Mouse (Mus musculus) kidney, postnatal 4 days (tissue): ENCODE data around the gene Aatf.

Source experiments
- DNase-seq, 2 experiments: peaks; one replicate each; pipeline ENCODE4 v3.0.0; 2021; ENCODE audit warnings: mixed read lengths in 2 of 2

Gene Aatf

DNA sequence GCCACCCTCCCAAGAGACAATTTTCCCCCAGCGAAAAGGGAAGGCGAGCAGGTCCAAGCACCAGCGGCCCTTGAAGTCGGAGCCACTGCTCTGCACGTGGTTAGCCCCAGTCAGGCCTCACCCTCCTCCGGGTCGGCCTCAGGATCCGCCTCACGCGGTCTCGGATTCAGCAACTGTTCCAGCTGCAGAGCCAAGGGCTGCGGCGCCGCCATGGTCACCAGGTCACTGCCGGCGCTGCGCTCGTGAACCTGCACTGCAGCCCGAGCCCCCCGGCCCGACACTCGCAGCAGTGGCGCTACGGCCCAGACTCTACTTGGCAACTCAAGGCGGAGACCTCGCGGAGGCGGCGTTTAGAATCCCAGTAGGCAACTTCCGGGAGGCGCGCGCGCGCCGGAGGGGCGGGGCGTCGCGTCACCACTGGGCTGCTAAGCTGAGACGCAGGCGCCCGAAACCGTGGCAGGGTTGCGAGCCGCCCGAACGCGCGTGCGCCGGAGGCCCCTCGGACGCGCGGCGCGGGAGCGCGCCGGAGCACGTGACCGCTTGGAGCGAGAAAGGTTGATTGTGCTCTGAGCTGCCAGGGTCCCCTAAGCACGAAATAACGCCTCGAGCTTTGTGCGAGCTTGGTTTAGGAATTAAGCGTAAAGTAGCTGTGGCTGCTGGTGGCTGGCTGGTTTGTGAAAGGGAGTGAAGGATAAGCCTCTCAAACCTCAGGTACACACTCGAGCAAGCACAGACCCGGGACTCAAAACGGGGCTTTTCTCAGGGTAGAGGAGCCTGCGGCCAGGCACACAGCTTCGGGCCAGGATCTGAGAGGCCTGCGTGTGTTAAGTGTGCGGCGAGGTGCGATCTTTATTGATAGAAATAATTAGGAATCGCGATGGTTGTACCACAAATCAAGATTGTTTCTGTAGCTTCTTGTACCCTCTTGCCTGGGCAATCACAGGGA is at the start of gene Aatf:
TSS of gene Aatf (minus strand) at position 352 of the 946 bp plus-strand sequence.
- peak; percentile 98 to 99 for DNase-seq

DNA sequence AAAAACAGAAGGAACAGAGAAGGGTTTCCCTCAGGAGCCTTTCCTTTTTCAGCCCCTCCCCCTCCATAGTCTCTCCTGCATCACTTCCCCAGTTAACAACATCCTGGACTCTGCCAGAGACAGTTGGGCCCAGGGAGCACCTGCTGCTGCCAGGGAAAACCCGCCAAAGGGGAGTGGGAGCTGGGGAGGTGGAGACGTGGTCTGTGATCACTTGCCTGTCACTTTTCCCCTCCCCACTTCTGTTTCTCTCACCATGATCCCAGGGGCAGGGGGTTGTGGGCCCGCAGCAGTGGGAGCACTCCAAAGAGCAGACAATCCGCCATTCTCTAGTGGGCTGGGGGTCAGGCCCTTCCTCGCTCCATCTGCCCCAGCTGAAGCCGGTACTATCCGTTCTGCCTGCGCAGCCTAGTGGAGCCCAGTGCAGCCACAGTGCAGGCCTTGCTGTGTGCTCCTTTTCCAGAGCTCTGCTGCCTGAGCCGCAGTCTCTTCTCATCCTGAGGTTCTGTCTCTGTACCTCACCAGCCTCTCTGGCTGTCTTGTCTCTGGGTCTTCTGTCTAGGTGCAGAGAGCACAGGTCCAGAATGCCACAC is 49.5 kb upstream of the Aatf start:
- DNase-seq = peak in 1 of 2 experiments; percentile 31

DNA sequence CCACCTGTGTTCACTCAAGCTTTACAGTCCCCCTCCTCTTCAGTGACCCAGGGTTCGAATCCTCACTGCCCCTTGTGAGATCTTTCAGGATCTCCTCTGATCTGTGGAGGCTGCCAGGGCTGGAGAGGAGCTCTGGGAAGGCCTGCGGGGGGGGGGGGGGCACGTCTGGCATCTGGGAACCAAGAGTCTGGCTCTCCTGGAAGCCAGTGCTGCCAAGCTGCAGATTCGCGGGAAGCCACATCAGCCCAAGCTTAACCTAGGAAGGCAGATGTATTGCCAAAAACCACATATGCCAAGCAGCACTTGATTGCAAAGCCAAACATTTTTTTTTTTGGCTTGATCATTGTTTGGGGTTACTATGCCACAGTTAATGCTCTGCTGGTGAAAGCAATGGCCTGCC is 48.2 kb upstream of the Aatf start:
- DNase-seq = no peak

DNA sequence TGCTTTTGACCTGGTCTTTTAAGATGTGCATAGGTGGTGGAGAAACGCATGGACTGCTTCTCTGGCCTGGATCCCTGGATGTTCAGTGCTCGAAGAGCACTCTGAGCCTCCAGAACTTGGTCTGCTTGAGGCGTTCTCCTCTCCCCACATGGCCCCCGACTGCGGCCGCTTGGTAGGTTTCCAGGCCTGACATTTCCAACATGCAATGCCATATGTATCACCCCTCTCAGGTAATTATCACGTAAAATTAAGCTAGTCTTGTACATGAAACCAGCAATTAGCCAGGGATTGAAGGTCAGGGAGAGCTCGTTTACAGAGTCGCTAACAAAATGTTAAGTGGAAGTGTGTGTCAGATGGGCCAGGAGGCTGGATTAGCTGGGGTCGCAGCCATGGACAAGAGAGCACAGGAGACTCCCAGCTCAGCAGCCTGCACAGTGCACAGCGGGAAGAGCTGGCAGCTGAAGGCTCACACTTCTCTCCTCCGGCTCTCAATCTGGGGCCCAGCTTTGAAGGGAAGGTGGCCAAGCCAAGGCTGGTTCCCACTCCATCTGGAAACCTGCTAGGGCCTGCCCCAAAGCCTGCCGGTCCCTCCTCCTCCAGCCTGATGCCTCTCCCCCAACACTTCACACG is 40.6 kb upstream of the Aatf start:
- DNase-seq = no peak

DNA sequence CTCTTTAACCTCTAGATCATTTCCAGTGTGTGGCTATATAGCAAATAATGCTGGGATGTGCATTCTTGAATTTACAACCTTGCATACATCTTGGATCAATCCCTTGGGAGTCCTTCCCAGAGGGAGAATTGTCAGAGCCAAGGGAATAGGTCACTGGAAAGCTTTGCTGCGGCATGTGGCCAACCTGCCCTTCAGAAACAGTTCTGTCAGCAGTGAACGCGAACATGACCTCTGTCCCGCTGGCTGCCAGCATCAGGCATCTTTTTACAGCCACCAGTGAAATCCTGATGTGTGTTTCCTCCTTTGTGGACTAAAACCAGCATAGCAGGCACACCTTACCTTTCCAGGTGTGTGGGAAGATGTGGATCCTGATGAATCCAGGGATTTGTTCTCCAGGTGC is 38.0 kb upstream of the Aatf start:
- no peak for DNase-seq

DNA sequence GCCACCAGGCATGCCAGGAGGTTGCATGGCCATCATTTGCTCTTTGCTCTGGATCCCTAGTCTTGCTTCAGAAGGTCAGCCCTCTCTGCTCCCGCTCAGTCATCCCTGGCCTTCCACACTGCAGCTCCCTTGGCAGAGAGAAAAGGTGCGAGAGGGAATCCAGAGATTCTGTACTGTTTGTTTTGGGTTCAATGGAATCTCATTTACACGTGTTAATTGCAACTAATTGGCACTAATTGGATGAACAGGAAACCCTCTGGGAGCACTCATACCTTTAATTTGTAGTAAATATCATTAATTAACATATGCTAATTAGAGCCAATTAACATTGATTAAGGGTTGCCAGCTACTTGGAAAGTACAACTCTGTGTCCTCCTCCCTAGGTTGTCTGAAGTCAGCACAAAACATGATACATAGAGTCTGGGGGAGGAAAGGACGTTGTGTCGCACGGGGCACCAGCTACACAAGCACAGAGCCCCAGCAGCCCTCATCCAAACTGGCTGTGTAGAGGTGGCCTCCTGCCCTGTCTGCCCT is 36.0 kb upstream of the Aatf start:
- no peak for DNase-seq

DNA sequence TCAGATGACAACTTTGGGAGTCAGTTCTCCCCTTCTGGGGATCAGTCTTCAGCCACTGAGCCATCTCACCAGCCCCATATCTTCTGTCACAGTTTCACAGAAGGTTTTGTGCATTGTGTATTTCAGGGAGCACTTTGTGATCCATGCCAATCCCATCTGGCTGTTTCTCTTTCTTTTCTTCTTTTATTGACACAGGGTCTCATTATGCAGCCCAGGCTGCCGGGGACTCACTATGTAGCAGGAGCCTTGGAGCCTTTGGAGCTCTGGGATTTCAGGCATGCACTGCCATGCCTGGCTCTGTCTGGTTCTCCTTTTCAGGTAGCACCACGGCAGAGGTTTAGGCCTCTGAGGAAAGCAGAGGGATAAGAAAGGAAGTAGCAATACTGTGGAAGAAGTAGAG is 35.0 kb upstream of the Aatf start:
- DNase-seq = no peak

DNA sequence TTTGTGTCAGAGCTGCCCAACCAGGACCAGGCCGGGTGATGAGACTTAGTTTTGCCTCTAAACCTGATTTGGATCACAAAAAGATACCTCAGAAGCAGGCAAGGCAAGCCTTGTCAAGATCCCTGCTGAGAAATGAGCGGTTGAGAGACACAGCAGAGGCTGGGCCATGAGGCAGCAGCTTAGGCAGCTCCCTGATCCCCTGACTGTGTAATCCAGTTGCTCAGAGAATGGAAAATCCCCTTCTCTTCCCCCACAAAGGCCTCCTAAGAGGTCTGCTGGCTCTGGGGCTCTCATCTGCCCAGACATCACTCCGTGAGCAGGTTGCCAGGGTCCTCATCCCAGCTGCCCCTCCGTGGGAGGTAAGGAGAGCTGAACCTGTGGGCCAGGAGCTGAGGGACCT is 26.7 kb upstream of the Aatf start:
- DNase-seq = no peak

DNA sequence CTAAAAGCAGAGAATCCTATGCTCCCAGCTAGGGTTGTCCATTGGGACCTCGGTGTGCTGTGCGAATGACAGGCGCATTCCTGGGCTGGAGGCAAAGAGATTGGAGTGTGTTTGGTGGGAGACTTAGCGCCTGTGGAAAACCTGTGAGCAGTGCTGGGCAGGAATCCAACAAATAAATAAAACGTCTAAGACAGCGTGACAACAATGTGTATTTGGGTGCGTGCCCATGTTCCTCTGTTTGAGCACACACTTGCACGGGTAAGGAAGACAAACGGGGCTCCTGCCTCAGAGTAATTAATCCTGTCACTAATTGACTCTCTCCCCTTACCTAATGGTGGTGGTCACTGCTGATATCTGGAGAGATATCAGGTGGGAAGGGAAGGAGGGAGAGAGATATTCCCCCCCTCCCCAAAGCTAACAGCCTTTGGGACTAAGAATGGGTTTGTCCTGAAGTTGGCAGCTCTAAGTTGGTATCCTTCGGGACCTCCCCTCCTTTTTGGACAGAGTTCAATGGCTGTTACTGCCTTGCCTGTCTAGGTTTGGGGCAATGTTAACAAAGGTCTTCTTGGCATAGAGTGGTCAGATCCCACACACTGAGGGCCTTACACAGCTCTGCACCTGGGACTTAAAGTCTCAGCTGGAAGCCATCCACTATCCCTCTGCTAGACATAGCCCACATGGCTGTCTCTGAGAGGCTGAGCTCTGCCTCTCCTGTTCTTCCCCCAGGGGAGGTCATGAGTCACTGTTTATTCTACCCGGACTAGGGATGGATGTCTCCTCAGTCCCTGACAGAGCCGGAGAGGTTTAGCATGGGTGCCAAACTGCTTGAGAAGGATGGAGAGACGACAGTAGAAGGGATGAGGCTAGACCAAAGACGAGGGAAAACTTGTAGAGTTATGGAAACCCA is 16.7 kb upstream of the Aatf start:
- DNase-seq = peak in 1 of 2 experiments; percentile 36

DNA sequence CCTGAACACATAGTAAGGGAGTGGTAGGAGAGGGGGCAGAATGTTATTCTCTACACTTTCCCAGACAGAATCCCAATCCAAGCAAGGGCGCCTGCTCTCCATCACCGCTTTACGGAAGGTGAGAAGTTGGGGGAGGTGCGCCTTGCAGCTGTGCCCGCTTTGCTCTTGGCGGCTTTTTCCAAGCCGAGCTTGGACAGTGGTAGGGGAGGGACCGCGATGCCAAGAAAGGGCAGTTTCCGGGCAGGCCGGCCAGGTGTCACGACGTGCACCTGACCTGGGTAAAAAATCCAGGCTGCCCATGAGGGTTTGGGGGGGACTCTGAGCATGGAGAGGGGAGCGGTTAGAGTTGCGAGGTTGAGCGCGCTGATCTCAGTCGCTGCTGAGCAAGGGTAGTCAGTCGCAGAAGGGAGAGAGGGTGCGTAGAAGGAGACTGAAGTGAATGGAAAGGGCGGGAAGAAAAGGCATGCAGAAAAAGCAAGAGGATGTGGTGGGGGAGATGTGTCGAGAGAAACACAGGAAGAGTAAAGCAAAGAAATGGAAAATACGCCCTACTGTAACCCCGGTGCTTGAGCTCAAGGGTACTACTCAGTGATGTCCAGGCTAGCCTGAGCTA is 15.9 kb upstream of the Aatf start:
- DNase-seq = peak; percentile 53 to 72

DNA sequence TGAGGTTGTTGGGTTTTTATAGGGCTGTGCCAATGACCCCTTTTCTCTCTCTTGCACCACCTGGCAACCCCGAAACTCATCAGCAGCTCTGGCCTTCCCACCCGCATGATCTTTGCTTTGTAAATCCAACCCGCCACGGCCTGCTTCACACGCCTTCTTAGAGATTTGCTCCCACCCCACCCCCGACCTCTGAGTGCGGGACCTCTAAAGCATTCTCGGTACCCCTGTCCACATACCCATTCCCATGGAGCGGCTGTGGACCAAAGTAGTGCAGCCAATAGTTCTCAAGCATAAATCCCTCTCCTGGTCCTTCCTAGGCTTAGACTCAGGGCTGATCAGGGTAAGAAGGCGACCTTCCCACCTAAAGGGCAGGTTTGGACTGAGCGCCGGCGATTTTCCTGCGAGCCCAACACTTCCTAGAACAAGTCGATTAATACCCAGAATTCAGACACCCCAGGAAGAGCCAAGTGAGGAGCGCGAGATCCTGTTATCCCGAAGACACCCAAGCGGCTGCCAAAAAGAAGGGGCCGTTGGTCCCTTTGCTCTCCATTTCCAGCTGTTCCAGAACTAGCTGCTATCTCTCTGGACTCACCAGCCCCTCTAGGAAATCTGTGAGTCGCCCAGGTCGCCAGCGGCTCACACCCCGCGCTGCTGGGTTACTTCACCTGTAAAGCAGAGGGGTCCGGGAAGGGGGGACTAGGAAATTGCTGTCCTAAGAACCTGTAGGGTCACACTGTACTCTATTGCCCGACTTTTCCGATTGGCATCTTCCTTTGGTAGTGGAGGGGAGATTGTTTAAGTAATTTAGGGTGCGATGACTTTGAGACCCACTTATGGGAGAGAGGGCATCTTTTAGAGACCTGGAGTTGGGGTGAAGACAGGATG is 13.9 kb upstream of the Aatf start:
- DNase-seq = no peak

DNA sequence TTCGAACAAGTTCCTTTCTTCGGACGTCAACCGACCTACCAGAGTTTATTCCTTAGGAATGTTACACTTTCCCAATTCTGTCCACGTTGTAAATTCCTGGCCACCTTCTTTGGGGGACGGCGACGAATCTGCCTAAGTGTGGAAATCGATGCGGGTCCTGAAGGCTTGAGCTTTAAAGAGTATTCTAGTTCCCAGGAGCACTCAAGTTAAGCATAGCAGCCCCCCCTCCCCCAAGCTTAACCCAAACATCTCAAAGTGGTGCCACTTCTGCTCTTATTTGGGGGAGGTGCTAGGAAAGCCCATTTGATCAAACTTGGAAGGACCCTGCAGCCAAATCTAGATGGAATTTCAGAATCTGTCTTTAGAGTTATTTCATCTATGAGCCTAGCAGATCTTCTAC is 13.1 kb upstream of the Aatf start:
- no peak for DNase-seq

DNA sequence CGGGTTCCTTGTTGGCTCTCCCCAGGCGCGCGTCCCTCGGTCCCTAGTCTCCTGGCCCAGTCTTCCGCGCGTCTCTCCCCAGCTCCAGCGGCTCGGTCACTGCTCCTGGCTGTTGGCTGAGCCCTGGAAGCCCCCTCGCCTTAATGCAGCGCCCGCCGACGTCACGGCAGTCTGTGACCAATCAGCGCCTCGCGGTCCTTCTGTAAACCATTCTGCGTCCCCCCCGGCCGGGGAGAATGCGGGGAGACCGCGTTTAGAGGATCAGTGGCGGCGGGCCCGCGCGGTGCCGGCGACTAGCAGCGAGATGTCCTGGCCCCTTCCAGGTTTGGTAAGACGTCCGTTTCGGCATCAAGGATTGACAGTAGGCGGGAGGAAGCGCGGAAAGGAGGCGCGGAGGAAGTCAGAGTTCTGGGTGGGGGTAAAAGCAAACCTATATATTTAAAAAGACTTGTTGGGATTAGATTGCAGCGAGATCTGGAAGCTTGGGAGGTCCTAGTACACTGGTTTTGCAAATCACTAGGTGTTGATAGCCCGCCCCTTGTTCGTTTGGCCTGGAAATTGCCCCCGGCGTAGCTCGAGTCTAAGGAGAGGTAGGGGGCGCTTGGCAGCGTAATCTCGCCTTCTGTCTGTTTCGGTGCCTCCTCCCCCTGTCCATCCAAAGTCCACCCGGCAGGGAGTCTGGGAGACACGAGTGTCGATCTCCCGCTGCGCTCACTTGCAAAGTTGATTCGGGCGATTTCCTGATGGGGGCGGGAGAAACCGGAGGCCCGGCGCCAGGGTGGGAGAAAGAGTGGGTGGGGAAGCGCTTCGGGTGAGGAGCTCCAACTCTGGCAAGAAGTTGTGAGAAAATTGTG is 12.3 kb upstream of the Aatf start, which contains the start of gene Lhx1:
TSS of gene Lhx1 (minus strand) at position 115 of the 854 bp plus-strand sequence.
- DNase-seq = peak; percentile 88 to 92

DNA sequence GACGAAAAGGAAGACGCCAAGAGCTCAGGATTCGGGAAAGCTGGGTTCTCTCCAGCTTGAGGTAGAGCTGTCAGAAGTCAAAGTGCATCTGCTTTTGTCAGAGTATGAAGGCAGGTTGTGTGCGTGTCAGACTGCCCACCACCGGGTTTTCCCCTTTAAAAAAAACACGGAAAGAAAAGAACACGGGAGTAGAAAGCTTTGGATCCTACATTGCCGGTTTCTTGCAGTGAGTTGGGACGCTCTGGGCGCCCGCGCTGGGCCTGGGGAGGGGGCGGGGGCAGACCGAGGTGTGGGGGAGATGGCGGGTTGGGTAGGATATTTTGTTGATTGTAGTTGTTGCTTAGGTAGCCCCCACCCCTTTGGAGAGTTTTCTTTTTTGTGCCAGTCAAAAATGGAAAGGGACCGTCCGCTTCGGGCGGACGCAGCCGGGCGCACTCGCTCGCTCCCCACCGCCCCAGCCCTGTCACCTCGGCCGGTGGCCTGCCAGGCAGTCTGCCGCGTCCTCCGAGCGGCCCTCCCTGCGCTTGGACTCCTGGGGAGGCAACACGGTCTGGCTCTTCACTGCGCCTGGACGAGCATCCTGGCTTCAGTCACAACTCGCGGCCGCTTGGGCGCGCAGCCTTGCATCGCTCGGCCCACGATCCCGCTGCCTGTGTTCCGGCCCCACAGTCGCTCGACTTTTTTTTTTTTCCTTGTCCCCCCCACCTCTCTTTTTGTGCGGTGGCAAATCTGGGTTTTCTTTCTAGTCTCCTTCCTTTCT is 11.4 kb upstream of the Aatf start:
- DNase-seq = peak; percentile 59 to 72

DNA sequence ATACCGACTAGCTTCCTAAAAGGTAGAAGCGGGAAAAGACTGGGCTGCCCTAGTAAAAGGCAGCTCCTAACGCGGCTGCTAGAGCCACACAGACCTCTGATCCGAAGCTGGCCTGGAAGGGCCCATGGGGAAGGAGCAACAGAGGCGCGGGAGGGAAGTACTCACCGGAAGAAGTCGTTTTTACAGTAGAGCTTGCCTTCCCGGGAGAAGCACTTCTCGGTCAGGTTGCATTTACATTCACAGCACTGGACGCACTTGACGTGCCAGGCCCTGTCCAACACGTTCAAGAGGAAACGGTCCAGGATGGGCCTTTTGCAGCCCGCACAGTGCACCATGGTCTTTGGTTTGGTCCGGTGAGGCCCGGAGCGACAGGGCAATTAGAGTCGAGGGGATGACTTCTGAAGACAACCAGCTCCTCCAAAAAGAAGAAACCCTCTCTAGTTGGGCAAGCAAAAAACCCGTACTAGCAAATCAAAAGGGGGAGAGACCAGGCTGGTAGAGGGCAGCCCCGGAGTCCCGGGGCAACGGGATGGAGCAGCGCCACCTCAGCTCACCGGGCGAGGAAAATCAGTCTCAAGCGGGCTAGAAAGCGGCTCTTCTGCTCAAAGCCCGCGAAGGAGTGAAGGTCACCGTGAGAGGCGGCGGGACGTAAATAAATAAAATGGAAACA is 10.7 kb upstream of the Aatf start:
- DNase-seq = peak; percentile 38 to 59

DNA sequence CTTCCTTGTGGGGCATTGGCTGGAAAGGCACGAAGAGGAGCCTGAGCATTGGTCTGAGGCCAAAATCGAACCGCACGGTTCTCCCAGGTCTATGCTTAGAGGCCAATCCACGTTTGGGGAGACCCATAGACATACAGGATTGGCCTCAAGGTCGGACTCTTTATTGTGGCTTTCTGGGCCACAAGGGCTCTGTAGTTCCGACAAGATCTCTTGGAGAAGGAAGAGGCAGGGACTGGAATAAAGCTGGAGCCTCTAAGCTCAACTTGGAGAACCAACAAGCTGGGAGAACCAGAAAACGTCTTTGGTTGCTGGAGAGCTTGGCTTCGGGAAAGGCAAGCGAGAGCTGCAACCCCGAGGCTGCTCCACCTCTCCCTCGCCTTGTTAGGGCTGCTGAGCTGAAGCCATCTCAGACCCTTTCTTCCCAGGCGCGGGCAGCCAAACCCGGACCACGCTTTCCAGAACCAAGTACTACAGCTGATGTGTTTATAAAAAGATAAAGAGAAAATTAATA is 10.1 kb upstream of the Aatf start:
- DNase-seq = peak; percentile 35 to 48

DNA sequence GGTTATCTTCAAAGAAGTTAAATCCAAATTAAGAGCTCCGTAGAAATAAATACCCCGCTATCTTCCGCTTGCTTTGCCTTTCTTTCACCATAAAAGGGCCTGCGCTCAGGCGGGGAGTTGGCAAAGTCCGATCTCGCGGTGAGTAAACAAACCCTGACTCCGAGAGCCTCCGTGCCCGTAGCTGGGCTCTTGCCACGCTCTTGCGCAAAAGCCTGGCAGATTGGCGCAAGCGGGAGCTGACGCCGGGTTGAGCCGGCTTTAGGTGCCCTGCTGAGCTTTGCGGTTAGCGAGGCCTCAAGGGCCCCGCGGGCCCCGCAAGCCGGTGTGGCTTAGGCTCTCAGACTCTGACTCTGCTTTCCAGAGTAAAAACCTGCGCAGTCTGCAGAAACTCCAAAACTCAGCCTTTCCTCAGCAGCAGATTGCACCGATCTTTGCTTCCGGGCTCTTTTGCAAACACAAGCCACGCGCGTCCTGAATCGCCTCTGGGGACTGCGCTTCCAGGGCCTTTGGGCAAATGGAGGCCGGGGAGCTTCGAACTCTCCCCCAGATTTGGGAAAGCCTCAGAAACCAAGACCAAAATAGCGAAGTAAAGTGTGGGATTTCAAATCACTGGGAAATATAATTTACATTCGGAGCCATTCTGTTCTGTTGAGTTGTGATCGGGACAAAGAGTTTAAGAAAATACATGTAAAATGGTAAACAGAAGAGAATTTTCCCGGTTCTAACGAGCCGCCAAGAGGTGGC is 9.4 kb upstream of the Aatf start:
- DNase-seq = peak; percentile 63 to 76
